Mouse (Mus musculus): Measurements from ENCODE around the gene Olfr992.
"Not testable (repeated sequence)": the region's sequence is repeated elsewhere in the genome, so short reads cannot be mapped to it uniquely, and the experiment has no call there.

Olfr992 gene

GRCm38 (mm10) chr2:85409369-85409768 is at the start of gene Olfr992:
TSS of gene Olfr992 (minus strand) at chr2:85409469.
- DNase-seq (ENCODE audit: low spot score), result no peak

DNA sequence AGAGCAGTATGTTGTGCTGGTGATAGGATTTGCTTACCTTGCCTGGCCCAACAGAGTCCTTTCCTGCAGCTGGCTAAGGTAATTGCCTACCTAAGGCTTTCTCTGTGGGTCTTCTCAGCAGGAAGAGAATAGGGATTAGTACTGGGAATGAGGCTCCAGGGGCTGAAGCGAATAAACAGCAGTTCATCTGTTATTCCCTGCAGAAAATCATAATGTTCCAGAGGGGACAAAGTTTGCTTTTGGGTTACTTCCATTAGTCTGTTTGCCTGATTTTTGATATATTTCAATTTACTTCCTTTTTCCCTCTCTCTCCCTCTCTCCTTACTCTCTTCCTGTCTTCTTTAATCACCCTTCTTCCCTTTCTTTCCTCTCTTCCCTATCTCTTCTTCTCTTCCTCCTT is 34.3 kb upstream of the Olfr992 start, which contains the start of gene Olfr995:
Gene Olfr995 (minus strand): TSS at position 101 of the 400 bp plus-strand sequence.
- DNase-seq (ENCODE audit: low spot score), result no peak

GRCm38 (mm10) chr2:85442546-85442945 is 33.3 kb upstream of the Olfr992 start:
- DNase-seq (ENCODE audit: low spot score), result no peak

GRCm38 (mm10) chr2:85436351-85436750 is 27.1 kb upstream of the Olfr992 start, which contains the start of gene Olfr994:
TSS of gene Olfr994 (minus strand) at chr2:85436451.
- DNase-seq (ENCODE audit: low spot score), result no peak

GRCm38 (mm10) chr2:85425893-85426292 is 16.6 kb upstream of the Olfr992 start:
- no peak for DNase-seq (ENCODE audit: low spot score)

- DNase-seq (ENCODE audit: low spot score), result no peak
Observed at GRCm38 (mm10) chr2:85414777-85415176, 5.5 kb upstream of the Olfr992 start, which contains the start of gene Olfr993. TSS of gene Olfr993 (minus strand) at chr2:85414877.

- not testable (repeated sequence) for DNase-seq (ENCODE audit: low spot score)
Observed at GRCm38 (mm10) chr2:85363127-85363526, 46.1 kb downstream of the Olfr992 start, which contains the start of gene Olfr988. TSS of gene Olfr988 (minus strand) at chr2:85363227.
